Mouse (Mus musculus): Measurements from ENCODE around the gene Ttc14. TPM values are rescaled to one million over a fixed set of nuclear protein-coding genes. Genes with fewer than 3 reads are reported as not detected.

Ttc14 gene
- total and polyA plus RNA-seq, 3 experiments = 24.6 to 54.2 (median 26.4) TPM

- Histone ChIP-seq H3K4me3 (ENCODE audit: control insufficient read depth in 1 of 2, insufficient read depth in 1 of 2, low read depth in 2 of 2, low read length in 2 of 2) (peak overlapping the region; percentile 30 to 31; a peak in 3 of 4 replicates), H3K27me3 (ENCODE audit: control insufficient read depth in 1 of 2, insufficient read depth in 2 of 2, low read length in 2 of 2) (no peaks in the 10 kb centered on the region), H3K27ac (ENCODE audit: control insufficient read depth, low read depth, low read length) (peak overlapping the region; percentile 60), H3K79me2 (ENCODE audit: control insufficient read depth, insufficient read depth, low read length, poor library complexity) (no peaks in the 10 kb centered on the region), H3K9me3 (replicated peaks; ENCODE audit: insufficient read depth, low read length) (no peaks in the 10 kb centered on the region), H3K9ac (ENCODE audit: control insufficient read depth, low read depth, low read length, poor library complexity, severe bottlenecking) (peak overlapping the region; percentile 46), H3K36me3 (ENCODE audit: control insufficient read depth in 1 of 2, insufficient read depth in 2 of 2, low read length in 2 of 2) (peaks cover 0 to 20% of the 10 kb centered on the region in 2 experiments; a peak in 2 of 4 replicates), H3K4me1 (ENCODE audit: control insufficient read depth in 1 of 2, insufficient read depth in 2 of 2, low read length in 2 of 2) (peaks cover 9 to 17% of the 10 kb centered on the region in 2 experiments)
- TF ChIP-seq ZKSCAN1 (IDR thresholded peaks at IDR 0.05; ENCODE audit: low read depth, low read length) = no peak
- no peak for TF ChIP-seq GABPA (IDR thresholded peaks at IDR 0.05; ENCODE audit: low read depth, low read length)
- TF ChIP-seq ETS1 (IDR thresholded peaks at IDR 0.05; ENCODE audit: low read depth, low read length) = 0 out of 2 replicates have a peak, but pooled peaks have one; percentile 9
- TF ChIP-seq GATA1 (IDR thresholded peaks at IDR 0.05; ENCODE audit: low read depth, low read length) = peak; percentile 47; the same call in 1 of the 2 replicates
- TF ChIP-seq TBP (IDR thresholded peaks at IDR 0.05; ENCODE audit: low read depth, low read length) = peak; percentile 22; the same call in 1 of the 2 replicates
- DNase-seq (ENCODE audit: low read depth, low spot score) = peak; percentile 54
These were observed 32.7 kb downstream of the Ttc14 start for GRCm38 (mm10) chr3:33832351-33832750.

GRCm38 (mm10) chr3:33836576-33836975 is 36.9 kb downstream of the Ttc14 start:
- Histone ChIP-seq H3K9me3 (replicated peaks; ENCODE audit: insufficient read depth, low read length) (no peaks in the 10 kb centered on the region), H3K27ac (ENCODE audit: control insufficient read depth, low read depth, low read length) (peak overlapping the region; percentile 73)
- no peak for TF ChIP-seq MAZ (IDR thresholded peaks at IDR 0.05; ENCODE audit: low read depth, low read length)
- no peak for TF ChIP-seq ELF1 (IDR thresholded peaks at IDR 0.05; ENCODE audit: low read depth, low read length)
- TF ChIP-seq UBTF (IDR thresholded peaks at IDR 0.05; ENCODE audit: borderline replicate concordance, insufficient read depth, low read depth, low read length) = no peak
- no peak for TF ChIP-seq MXI1 (IDR thresholded peaks at IDR 0.05; ENCODE audit: low read depth, low read length)
- peak; percentile 92 to 94 for TF ChIP-seq EP300 (IDR thresholded peaks at IDR 0.05; ENCODE audit: low read depth in 1 of 2, low read length in 2 of 2)
- no peak for TF ChIP-seq BHLHE40 (IDR thresholded peaks at IDR 0.05; ENCODE audit: borderline replicate concordance, low read depth, low read length)
- TF ChIP-seq MYC (IDR thresholded peaks at IDR 0.05; ENCODE audit: low read depth, low read length) = no peak
- TF ChIP-seq KAT2A (conservative IDR thresholded peaks at IDR 0.05; ENCODE audit: low read depth, low read length) = no peak
- TF ChIP-seq ZKSCAN1 (IDR thresholded peaks at IDR 0.05; ENCODE audit: low read depth, low read length) = no peak
- TF ChIP-seq GATA1 (IDR thresholded peaks at IDR 0.05; ENCODE audit: low read depth, low read length) = peak; percentile 83
- no peak for TF ChIP-seq GABPA (IDR thresholded peaks at IDR 0.05; ENCODE audit: low read depth, low read length)
- 0 out of 2 replicates have a peak, but pooled peaks have one; percentile 51 for TF ChIP-seq HCFC1 (IDR thresholded peaks at IDR 0.05; ENCODE audit: low read depth, low read length)
- no peak for TF ChIP-seq ZNF384 (IDR thresholded peaks at IDR 0.05; ENCODE audit: low read depth, low read length)
- peak; percentile 68; the same call in 1 of the 2 replicates for TF ChIP-seq MAX (IDR thresholded peaks at IDR 0.05; ENCODE audit: low read length)
- peak; percentile 46 for TF ChIP-seq NRF1 (IDR thresholded peaks at IDR 0.05; ENCODE audit: insufficient read depth, low read depth, low read length, poor library complexity, severe bottlenecking)
- no peak for TF ChIP-seq SMC3 (IDR thresholded peaks at IDR 0.05; ENCODE audit: low read depth, low read length)
- peak; percentile 65; the same call in 1 of the 2 replicates for TF ChIP-seq TCF12 (IDR thresholded peaks at IDR 0.05; ENCODE audit: low read depth, low read length)
- TF ChIP-seq MYB (IDR thresholded peaks at IDR 0.05; ENCODE audit: low read depth, low read length) = peak; percentile 65; the same call in 1 of the 2 replicates
- peak in 1 of 2 experiments; percentile 51; a peak in 2 of 4 replicates for TF ChIP-seq POLR2A (IDR thresholded peaks at IDR 0.05; ENCODE audit: control insufficient read depth in 1 of 2, insufficient read depth in 1 of 2, low read depth in 1 of 2, low read length in 2 of 2, poor library complexity in 1 of 2)
- no peak for TF ChIP-seq JUND (IDR thresholded peaks at IDR 0.05; ENCODE audit: low read depth, low read length)
- TF ChIP-seq SIN3A (IDR thresholded peaks at IDR 0.05; ENCODE audit: low read length) = peak; percentile 81
- TF ChIP-seq TBP (IDR thresholded peaks at IDR 0.05; ENCODE audit: low read depth, low read length) = peak; percentile 91
- TF ChIP-seq MEF2A (IDR thresholded peaks at IDR 0.05; ENCODE audit: extremely low read depth, insufficient replicate concordance, low read depth, low read length, poor library complexity, severe bottlenecking) = no peak
- TF ChIP-seq TAL1 (IDR thresholded peaks at IDR 0.05; ENCODE audit: low read length) = peak; percentile 80
- no peak for TF ChIP-seq CHD2 (IDR thresholded peaks at IDR 0.05; ENCODE audit: low read length)
- no peak for TF ChIP-seq MAFK (IDR thresholded peaks at IDR 0.05; ENCODE audit: borderline replicate concordance, low read depth, low read length)
- peak; percentile 81 for TF ChIP-seq ETS1 (IDR thresholded peaks at IDR 0.05; ENCODE audit: low read depth, low read length)
- no peak for TF ChIP-seq RAD21 (IDR thresholded peaks at IDR 0.05; ENCODE audit: low read depth, low read length)
- no peak for TF ChIP-seq USF2 (IDR thresholded peaks at IDR 0.05; ENCODE audit: borderline replicate concordance in 1 of 2, insufficient read depth in 1 of 2, low read depth in 1 of 2, low read length in 2 of 2)
- no peak for TF ChIP-seq NELFE (IDR thresholded peaks at IDR 0.05; ENCODE audit: low read depth, low read length)

More at GRCm38 (mm10) chr3:33836576-33836975, 36.9 kb downstream of the Ttc14 start:
- Histone ChIP-seq H3K27me3 (ENCODE audit: control insufficient read depth in 1 of 2, insufficient read depth in 2 of 2, low read length in 2 of 2) (no peaks in the 10 kb centered on the region), H3K36me3 (ENCODE audit: control insufficient read depth in 1 of 2, insufficient read depth in 2 of 2, low read length in 2 of 2) (peaks cover 0 to 26% of the 10 kb centered on the region in 2 experiments; a peak in 2 of 4 replicates), H3K4me3 (ENCODE audit: control insufficient read depth in 1 of 2, insufficient read depth in 1 of 2, low read depth in 2 of 2, low read length in 2 of 2) (peak overlapping the region; percentile 10 to 24; a peak in 2 of 4 replicates), H3K79me2 (ENCODE audit: control insufficient read depth, insufficient read depth, low read length, poor library complexity) (no peaks in the 10 kb centered on the region), H3K4me1 (ENCODE audit: control insufficient read depth in 1 of 2, insufficient read depth in 2 of 2, low read length in 2 of 2) (peaks cover 11 to 15% of the 10 kb centered on the region in 2 experiments), H3K9ac (ENCODE audit: control insufficient read depth, low read depth, low read length, poor library complexity, severe bottlenecking) (peak overlapping the region; percentile 36)
- peak; percentile 92 for DNase-seq (ENCODE audit: low read depth, low spot score)

Data from MEL (cell line).